Mouse (Mus musculus) kidney, adult 8-10 months (tissue): ENCODE results near the gene Bicdl1.
A peak's percentile ranks its signal among the peaks of the same experiment; 100 is the strongest.

Experiments
- DNase-seq, 2 experiments: peaks; one replicate each; pipeline ENCODE4 v3.0.0; 2022

The Bicdl1 gene

DNA sequence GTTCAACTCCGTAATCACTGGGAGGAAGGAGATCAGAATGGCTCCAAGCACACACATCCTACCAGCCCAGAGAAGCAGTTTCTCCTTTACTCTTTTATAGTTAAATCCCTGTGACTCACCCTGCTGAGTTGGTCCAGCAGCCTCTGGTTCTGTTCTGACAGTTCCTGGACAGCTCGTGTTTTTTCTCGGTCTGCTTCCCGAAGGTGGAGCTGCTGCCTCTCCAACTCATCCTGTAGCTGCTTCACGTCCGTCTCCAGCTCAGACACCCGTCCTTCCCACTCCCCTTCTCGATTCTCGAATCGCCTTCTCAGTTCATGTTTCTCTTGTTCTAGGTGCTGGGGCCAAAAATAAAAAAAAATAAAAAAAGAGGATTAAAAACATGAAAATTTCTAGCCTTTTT is 7.0 kb downstream of the Bicdl1 start:
- DNase-seq, result no peak

DNA sequence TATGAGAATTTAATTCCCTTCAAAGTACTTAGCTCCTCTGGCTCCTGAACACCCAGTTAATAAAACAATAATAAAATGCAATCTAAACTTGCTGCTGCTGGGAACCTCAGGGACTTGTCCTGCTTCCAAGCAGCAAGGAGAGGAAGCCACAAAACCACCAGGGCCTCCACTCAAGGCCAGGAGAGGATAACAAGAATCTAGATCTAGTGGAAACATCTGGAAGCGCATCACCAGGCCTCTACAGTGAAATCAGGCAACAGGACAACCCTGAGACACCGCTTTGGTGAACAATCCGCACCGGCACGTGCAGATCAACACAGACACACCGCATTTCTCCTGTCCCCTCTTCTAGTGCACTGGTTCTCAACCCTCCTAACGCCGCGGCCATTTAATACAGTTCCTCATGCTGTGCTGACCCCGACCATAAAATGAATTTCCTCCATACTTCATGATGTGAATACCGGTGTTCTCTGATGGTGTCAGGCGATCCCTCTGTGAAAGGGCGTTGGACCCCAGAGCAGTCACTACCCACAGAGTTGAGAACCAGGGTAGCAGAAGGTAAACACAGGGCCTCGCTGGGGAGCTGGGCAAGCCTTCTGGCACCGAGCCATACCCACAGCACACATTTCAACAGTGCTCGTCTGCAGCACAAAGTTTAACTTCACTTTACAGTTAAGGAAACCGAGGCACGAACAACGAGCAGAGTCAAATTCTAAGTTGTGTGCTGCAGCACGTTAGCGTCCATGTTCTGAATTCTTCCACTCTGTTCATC is 9.0 kb downstream of the Bicdl1 start:
- peak; percentile 17 to 45 for DNase-seq

DNA sequence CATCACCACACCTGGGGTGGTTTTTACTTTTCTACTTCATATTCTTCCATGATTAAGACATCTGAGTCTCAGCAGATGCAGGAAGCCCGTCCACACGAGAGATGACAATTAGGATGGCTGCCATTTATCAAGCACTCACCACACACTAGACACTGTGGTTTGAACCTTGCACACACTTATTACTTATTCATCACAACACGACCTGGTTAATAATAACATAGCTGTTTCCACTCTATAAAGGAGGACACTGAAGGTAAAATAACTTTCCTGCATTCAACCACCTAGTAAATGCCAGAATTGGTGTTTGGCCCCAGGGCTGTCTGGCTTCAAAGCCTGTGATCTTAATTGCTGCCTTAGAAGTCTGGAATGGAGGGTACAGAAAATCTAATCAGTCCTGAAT is 10.7 kb downstream of the Bicdl1 start:
- DNase-seq, result peak; percentile 8 to 43

DNA sequence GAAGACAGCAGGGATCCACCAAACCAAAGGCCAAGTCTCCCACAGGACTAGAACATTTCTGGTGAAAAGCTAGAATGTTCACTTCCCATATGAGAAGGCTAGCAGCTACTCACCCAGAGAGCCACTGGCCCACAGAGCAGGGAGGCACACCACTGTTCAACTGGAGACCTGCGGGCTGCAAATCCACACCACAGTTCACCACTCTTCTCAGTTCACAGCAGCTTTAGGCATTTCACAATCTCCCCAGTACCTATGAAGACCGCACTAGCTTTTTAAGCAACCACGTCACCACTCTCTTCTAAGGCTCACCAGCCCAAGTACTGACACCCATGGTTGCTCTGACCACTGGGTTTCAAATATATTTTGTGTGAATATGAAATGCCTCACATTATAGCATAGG is 13.7 kb downstream of the Bicdl1 start:
- DNase-seq, result no peak

DNA sequence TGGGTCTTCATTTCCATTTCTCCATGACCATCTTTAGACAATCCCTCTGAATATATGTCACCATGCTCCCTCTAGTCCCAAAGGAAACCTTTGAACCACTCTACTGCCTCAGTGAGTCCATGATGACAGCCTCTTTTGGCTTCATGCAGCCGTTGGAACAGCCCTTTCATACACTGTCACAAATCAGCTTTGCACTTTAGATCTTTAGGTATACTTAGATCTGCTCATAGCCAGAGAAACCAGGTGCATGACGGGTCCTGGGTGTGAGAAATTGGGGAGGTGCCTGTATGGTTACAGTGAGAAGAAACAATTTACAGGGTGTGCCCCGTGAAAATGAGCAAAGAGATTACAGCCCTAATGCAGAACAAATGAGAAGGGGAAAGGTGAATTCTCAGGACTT is 14.3 kb downstream of the Bicdl1 start:
- no peak for DNase-seq

DNA sequence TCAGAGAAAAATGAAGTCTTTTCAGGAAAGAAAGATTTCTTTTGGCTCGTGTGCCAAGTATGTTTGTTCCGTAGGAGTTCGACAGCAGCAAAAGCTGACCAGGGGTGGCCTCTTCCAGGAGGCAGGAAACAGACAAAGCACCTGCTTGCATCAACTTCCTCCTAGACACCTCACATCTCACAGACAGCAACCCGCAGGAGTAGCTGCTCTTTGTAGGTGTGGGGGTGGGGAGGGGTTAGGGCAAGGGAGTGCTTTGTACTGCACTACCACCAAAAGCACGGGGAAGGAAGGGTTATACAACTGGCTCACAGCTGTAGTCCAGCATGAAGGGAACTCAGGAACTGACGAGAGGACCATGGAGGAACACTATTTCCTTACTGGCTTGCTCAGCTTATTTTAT is 15.0 kb downstream of the Bicdl1 start:
- no peak for DNase-seq

DNA sequence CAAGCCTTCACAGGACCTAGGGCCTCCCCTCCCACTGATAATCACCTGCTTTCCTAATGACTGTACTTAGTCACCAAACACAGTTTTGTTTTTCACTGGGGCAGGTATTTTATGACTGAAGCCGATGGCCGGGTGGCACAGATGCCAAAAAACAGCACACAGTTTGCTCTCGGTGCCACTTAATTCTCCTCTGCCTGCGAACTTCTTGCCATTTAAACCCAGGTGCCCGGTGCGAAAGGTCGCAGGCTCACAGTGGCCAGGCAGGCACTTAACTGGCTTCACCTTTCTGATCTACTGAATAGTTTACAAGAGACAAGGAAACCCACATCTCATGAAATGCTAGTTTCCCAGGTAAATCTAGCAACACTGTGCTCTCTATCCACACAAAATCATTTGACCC is 16.7 kb downstream of the Bicdl1 start:
- peak; percentile 11 to 36 for DNase-seq

DNA sequence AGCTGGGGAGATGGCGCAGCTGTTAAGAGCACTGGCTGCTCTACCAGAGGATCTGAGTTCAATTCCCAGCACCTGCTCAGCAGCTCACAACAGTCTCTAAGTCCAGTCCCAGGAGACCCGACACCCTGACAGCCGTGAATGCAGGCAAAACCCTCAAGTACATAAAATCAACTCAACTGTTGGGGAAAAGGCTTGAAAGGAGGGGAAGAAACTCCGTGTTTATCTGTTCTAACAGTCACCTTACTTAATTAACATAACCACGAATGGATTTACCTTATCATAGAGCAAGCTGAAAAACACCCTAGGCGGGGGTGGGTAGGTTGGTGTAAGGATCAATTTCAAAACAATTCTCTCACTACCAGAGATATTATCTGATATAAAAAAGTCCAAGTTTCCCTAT is 18.9 kb downstream of the Bicdl1 start:
- DNase-seq, result no peak

DNA sequence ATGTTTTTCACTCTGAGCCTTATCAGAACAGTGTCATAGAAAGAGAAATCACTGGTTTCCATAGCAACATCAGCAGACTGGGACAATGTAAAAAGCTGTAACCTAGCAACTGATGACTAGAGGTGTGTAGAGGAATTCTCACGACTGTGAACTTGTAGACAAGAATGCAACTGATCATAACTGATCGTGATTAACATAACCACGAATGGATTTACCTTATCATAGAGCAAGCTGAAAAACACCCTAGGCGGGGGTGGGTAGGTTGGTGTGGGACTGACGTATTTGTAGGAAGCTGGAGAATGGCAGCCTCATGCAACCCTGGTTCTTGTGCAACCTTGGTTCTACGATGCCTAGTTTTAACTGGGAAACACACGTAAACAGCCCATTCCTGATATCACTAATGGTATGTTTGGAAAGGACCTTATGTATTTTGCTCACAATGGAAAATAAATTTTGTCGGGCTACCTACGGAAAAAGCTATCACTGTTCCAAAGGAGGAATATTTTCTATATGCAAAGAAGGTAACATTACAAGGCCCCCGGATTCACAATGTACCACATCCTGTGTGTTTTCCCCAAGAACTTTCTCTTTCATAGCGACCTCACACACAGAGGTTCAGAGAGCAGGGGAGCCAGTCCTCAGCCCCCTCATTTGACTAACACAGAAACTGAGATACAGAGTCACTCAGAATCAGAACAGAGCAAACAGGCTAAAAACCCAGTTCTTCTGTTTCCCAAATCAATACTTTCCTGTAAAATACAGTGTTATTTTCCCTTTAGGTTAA is 19.6 kb downstream of the Bicdl1 start:
- no peak for DNase-seq

DNA sequence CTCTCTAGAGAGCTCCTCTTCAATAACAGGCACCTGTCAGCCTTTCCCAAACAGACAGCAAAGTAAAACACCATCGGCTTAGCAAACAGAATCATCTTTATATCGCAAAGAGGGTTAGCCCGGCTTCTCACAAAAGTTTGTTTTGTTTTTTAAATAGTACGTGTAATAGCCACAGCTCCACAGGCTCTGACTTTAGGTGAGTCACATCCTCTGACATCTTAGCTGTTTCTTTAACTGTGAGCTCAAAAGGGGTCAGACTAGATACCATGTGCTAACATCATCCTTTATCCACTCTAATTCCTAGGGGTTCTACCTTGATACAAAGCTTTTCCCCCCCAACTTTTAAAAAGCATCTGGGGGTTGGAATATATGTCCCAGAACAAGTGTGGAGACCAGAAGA is 21.2 kb downstream of the Bicdl1 start:
- DNase-seq, result no peak

DNA sequence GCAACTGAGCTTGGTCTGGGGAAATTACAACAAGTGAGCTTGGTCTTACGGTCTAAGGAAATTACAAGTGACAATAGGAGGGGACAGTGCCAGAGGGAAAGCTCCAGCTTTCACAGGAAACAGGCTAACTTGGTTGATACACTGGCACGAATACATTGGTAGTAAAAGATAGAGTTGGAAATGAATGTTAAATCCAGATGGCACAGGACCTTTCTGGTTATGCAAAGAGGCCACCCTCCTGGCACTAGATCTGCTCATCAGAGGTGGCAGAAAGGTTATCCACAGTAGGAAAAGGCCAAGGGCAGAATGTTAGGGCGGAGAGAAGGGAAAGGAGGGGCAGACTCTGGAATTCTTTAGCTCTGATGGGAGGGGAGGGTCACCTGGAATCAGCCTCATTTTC is 22.5 kb downstream of the Bicdl1 start:
- DNase-seq, result no peak

DNA sequence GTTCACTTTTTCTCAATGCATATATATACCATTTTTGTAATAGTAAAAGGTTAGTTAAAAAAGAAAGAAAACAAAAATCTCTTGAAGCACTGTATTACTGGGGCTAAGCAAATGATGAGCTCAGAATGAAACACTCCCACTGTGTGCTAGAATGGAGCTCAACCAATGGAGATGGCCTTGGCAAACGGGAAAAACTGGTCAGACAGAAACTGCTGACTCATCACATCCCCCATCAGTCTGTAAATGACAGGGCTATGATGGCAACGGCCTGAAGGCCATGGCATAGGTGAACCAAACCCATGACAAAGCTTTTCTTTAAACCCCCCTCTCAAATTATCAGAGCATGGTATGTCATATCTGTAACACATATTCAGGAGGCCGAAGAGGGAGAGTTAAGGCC is 29.4 kb downstream of the Bicdl1 start:
- no peak for DNase-seq

DNA sequence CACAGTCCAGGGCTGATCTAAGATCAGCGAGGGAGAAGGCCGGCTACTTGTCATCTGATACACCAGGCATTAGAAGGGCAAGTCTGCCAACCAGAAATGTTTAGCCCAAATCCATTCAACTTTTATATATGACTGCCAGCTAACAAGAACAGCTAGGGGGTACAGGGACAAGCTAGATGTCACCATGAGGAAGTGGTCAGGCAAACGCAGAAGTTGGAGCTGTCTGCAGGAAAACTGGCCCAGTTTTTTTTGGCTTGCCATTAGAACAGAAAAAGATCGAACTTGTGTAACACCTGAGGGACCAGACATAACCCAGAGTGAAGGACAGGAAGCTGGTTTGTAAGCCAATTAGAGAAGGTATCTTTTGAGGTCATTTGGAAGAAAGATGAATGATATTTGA is 30.2 kb downstream of the Bicdl1 start:
- no peak for DNase-seq

DNA sequence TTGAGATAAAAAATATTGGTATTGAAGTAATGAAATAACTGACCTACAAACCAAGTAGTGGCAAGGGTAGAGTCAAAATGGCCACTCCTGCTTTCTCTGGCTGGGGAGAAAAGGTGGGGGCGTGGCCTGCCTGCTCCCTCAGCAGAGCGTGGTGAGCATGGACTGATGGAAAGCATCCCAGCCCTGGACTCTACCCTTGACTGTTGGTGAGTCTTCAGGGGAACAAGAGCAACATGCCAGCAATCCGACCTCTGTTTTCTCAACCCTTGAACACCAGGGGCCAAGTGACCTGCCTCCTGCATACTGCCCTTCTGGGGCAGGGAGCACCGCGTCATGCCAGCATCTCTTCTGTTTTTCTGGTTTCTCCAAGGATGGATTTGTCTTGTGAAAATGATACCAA is 34.6 kb downstream of the Bicdl1 start:
- DNase-seq, result peak; percentile 45 to 59

DNA sequence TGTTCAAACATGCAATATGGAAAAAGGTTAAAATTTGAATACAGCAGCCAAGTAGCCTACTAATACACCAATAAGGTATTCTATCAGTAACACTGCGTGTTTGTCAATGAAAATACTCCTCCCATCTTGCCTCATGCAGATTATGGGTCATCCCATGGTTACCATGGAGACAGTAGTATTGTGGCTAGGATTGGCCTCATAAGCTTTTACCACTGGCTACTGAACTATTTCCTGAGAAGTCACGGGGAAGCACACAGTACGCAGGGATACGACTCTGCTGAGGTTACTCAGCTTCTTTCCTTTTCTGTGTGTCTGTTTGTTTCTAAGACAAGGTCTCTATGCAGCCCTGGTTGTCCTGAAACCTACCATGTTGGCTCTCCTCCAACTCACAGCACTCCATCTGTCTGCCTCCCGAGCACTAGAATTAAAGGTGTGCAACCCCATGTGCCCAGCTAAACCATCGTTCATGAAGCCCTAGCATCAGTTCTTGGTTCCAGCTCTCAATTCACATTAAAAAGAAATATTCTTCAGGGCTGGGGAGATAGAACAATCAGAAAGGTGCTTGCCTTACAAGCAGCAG is 36.1 kb downstream of the Bicdl1 start:
- DNase-seq, result no peak

DNA sequence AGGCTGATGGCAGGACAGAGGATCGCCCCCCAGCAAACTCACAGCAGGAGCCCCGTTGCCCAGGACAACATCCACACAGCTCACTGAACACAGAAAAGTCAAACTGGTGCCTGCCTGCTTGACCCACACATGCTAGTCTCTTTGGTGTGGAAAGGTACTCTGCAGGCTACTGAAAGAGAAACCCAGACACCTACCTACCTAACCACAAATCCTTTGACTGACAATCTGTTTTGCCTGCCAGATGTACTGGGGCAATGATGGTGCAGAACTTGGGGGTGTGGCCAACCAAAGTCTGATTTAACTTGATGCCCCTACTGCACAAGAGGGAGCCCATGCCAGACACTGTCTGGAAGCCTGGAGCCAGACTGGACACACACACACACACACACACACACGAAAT is 38.1 kb downstream of the Bicdl1 start:
- DNase-seq, result no peak

DNA sequence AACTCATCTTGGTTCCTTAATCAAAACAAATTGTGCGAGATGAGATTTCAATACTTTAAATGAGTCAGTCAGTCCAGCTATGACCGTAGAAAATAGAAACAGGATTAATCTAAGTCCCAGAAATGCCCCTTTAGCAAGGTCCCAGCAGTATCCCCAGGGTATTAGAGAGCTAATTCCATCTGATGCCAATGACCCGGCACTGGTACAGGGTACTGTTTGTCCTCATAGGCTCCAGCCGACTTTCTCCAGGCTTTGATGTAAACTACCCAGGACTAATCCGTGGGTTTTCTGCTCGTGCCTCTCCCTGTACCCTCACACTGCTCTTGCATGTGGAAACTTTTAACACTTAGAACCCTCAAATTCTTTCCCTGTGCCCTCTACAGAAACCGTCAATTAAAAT is 44.7 kb downstream of the Bicdl1 start:
- DNase-seq, result no peak

DNA sequence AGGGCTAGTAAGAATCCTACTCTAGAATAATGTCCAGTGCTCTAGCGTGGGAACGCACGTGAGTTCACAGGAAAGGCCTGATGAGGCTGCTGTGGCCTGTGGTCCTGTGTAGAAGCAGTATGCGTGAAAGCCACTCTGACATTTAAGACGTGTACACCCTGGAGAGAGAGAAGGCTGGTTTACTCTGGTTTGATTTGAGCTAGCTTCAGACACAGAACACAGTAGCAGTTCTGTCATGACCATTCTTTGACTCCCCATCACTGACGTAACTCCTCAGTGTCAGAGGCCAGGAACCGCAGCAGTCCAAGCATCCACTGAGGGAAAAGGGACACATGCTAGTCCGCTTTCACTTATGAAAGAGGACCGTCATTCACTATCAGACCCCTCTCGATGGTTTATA is 46.3 kb downstream of the Bicdl1 start:
- no peak for DNase-seq

DNA sequence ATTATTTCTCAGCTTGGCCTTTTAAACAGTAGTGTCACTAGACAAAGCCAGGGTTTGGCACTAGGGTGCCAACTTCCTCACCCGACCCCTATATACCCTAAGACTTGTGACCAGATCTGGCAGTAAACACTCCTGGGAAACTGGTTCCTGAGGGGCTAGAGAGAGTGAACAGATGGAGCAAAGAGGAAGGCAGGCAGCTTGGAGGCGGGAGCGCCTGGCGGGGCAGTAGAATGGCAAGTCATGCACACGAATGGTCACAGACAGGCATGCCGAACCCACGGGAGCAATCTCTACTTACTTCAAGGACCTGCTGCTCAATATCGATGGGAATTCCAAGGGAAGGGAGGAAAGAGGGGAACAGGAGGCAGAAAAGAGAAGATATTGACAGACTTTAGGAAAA is 59.6 kb downstream of the Bicdl1 start:
- no peak for DNase-seq

DNA sequence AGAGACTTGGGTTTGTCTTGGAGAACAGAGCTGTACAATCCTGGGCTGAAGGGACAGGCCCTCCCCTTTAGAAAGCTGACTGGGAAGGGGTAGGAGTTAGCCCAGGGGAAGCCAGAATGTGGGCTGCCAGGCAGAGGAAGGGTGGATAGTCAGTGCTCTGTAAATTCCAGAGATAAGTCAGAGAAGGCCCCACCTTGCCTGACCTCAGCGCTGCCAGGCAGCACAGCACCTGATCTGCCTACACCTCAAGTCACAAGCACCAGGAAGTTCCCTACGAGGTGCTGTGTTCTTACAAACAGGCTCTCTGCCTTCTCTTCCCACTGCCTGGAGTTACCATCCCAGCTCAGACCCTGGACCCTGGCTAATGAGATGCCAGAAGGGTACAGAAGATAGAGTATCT is 61.0 kb downstream of the Bicdl1 start:
- DNase-seq, result no peak

DNA sequence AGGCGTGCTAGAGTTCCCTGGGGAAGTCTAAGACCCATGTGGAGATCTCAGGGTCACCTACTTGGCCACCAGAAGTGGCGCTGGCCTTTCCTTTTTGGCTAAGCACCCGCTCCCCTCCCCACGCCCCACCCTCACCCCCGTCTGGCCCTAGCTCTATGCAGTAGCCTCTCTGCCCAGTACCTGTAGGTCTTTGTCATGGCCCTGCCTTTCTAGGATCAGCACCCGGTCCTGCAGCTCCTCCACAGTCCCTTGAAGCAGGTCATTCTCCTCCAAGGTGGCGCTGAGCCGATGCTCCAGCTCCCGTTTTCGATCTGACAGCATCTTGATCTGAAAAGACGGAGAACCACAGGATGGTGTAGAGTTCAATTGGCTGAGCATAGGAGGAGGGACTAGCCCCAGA is 61.4 kb downstream of the Bicdl1 start:
- DNase-seq, result no peak

DNA sequence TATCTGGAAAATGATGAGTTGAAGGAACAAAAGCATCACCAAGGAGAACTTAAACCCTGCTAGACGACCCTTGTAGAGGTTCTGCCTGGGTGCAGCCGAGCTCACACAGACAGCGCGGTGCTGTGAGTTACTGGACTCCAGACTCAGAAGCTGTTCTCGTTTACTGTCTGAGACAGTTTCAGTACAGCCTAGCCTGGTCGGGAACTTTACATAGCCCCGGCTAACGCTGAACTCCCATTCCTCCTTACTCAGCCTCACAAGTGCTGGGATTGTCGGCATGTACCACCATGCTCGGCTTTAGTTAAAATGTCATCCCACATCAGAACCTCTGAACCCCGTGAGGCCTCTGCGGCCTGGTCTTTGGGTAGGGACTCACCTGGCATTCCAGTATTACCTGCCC is 62.4 kb downstream of the Bicdl1 start:
- no peak for DNase-seq

DNA sequence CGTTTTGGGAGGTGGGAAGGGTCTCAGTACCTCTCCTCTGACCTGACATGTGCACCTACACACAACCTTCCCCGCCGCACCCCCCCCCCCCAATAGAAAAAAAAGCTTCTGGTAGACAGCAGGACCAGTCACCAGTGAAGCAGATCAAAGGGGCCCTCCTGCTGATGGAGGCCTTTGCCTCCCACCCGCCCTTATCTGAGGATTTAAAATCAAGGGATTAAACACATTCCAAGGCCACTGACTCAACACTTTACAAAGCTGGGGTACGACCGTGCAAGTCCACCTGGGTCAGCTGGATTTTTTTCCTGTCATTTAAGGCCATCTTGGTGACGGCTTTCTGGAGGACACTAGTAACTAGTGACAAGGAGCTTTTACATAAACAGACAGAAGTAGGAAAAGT is 63.5 kb downstream of the Bicdl1 start:
- no peak for DNase-seq

DNA sequence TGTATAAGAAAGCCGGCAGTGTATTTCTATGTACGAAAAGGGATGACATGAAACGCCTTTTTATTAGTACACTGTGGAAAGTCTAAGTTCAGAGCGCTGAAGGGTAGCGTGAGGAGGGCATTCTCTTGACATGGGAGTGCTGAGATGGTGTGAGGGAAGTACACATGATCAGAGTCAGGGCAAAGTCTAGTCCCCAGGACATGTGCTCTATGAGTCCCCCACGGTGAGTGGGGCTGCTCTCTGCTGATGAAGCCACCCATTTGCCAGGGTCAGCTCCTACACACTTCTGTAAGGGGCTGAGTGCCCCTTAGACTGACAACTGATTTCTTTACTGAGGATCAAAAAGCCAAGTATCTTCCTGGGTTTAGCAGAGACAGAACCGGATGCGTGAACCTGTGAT is 64.2 kb downstream of the Bicdl1 start:
- DNase-seq, result peak; percentile 58 to 66
